Mouse (Mus musculus) kidney, postnatal 0 days (tissue): ENCODE data around the gene Ubiad1. TPM values are rescaled to one million over a fixed set of nuclear protein-coding genes. Genes with fewer than 3 reads are reported as not detected.

Experiments
- ATAC-seq: fragments of 200-750 bp; cut with Nextera tagmentation; replicated peaks from 2 replicates; pipeline ENCODE4 v1.8.0; 2017; ENCODE audit warnings: low read depth, moderate number of reproducible peaks, moderate TSS enrichment, moderate library complexity; ENCODE audit not compliant: low FRiP score
- DNase-seq: peaks from one replicate; pipeline ENCODE4 v3.0.0-alpha.2; 2016; ENCODE audit warnings: low spot score
- H3K27ac ChIP-seq: fragments of 300-500 bp; sonication (generic); 2 replicates; pipeline ENCODE4 v1.5.1; 2014; ENCODE audit warnings: mild to moderate bottlenecking
- H3K27me3 ChIP-seq: fragments of 300-500 bp; sonication (generic); 2 replicates; pipeline ENCODE4 v1.6.1; 2014; ENCODE audit warnings: low read length, mixed read lengths; ENCODE audit not compliant: insufficient read depth
- H3K36me3 ChIP-seq: fragments of 300-500 bp; sonication (generic); 2 replicates; pipeline ENCODE4 v1.6.1; 2014; ENCODE audit warnings: low read length, mixed read lengths; ENCODE audit not compliant: insufficient read depth
- H3K4me1 ChIP-seq: fragments of 300-500 bp; sonication (generic); replicated peaks from 2 replicates; pipeline ENCODE4 v1.6.1; 2014; ENCODE audit warnings: antibody characterized with exemption, low read length, mixed read lengths; ENCODE audit not compliant: insufficient read depth
- H3K4me2 ChIP-seq: fragments of 300-500 bp; sonication (generic); 2 replicates; pipeline ENCODE4 v1.6.1; 2014; ENCODE audit warnings: mild to moderate bottlenecking, low read length, moderate library complexity, mixed read lengths
- H3K4me3 ChIP-seq: fragments of 300-500 bp; sonication (generic); replicated peaks from 2 replicates; pipeline ENCODE4 v1.5.1; 2014; ENCODE audit warnings: low read depth, low read length
- H3K9ac ChIP-seq: fragments of 300-500 bp; sonication (generic); 2 replicates; pipeline ENCODE4 v1.6.1; 2014; ENCODE audit warnings: low read depth, low read length
- H3K9me3 ChIP-seq: fragments of 300-500 bp; sonication (generic); replicated peaks from 2 replicates; pipeline ENCODE4 v1.6.1; 2016; ENCODE audit warnings: low read length, inconsistent platforms, mixed read lengths
- CTCF ChIP-seq: IDR thresholded peaks from 2 replicates; pipeline ENCODE4 v1.5.1; 2016; ENCODE audit warnings: antibody characterized with exemption, low read depth, mild to moderate bottlenecking, moderate library complexity
- WGBS: fragments of 180-500 bp; shearing (Covaris S2); extraction: QIAGEN DNeasy Blood & Tissue Kit; methylation state at CpG from one replicate; pipeline ENCODE4 v1.1.7; 2014; 5-methylcytosine and 5-hydroxymethylcytosine counted together
- polyA plus RNA-seq: library from polyadenylated mRNA; unstranded; fragments of >200 nt; fragmentation: Nextera tagmentation; extraction: Ambion mirVana; gene quantifications from 2 replicates; pipeline ENCODE4 v1.2.1, GENCODE M21; 2015

The Ubiad1 gene
- polyA plus RNA-seq, 1 experiment from 2014 or later = 23.3 TPM

DNA sequence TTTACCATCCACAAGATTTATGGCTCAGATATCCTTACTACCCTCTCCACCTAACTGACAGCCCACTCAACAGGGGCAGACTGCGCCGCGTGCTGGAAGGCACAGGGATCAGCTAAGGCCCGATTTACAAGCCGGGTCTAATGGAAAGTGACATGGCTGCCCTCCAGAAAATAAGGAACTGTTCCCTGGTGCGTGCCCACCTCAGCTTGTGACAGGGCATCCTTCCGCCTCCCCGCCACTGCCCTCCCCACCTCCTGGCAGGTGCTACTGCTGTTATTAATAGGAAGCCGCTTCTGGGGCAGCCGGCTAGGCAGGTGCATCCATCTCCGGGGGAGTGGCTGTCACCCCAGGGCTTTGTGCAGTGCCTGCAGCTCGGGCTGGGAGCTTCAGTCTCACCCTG lies 41.2 kb downstream of the Ubiad1 start:
- H3K27ac ChIP-seq = no peak overlapping the region
- WGBS = 4% methylated on average over 12 of the region's 12 CpGs
- peaks cover 16% of the 10 kb centered on the region for H3K27me3 ChIP-seq
- no peak overlapping the region for H3K4me3 ChIP-seq
- H3K9me3 ChIP-seq = no peaks in the 10 kb centered on the region
- H3K4me2 ChIP-seq = no peak overlapping the region
- no peak for ATAC-seq
- H3K9ac ChIP-seq = no peak overlapping the region
- H3K36me3 ChIP-seq = no peaks in the 10 kb centered on the region
- no peak for TF ChIP-seq CTCF
- DNase-seq = no peak
- H3K4me1 ChIP-seq = peaks cover 9% of the 10 kb centered on the region

- H3K9ac ChIP-seq = no peak overlapping the region
- no peak overlapping the region for H3K4me3 ChIP-seq
- H3K27me3 ChIP-seq = 0 out of 2 replicates have a peak, but pooled peaks cover 4% of the 10 kb centered on the region
- peak; percentile 65 for TF ChIP-seq CTCF
- 27% methylated on average over 9 of the region's 9 CpGs for WGBS
- H3K36me3 ChIP-seq = no peaks in the 10 kb centered on the region
- no peak overlapping the region for H3K4me2 ChIP-seq
- H3K9me3 ChIP-seq = no peaks in the 10 kb centered on the region
- DNase-seq (peak; percentile 80), ATAC-seq (peak; percentile 70)
- H3K4me1 ChIP-seq = peaks cover 9% of the 10 kb centered on the region
- H3K27ac ChIP-seq = no peak overlapping the region
Measured at GRCm38 (mm10) chr4:148399437-148400094, 45.0 kb downstream of the Ubiad1 start.

DNA sequence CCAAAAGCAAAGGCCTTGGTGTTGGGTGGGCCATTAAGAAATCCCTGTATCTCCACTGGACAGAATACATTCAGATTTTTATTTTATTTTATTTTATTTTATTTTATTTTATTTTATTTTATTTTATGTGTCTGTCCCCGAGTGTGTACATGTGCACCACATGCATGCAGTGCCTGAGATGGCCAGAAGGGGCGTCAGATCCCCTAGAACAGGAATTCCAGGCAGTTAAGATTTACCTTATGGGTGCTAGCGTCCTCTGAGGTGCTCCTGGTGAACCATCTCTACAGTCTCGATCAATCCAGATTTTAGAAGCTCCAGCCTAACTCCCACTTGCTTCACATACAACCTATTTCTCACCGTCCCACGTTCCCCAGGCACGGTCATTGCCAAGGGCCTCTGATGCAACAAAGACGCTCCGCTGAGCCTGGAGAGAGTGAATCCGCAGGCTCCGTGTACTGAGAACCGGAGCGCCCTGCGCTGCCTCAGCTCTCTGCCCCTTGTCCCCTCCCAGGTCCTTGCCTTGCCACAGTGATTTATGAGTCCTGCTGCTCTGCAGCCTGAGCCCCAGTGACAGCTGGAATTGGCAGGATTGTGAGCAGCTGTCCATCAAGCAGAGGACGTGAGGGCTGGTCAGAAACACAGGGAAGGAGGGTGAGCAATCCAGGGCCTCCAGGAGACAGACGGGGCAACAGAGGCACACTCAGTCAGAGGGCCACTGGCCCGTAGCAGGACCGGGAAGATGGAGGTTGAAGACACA lies 46.9 kb downstream of the Ubiad1 start:
- WGBS = 43% methylated on average over 18 of the region's 18 CpGs
- Histone ChIP-seq H3K4me1 (0 out of 2 replicates have a peak, but pooled peaks cover 2% of the 10 kb centered on the region), H3K4me3 (no peak overlapping the region), H3K9me3 (no peaks in the 10 kb centered on the region), H3K4me2 (no peak overlapping the region), H3K9ac (no peak overlapping the region), H3K27me3 (no peaks in the 10 kb centered on the region), H3K27ac (no peak overlapping the region), H3K36me3 (no peaks in the 10 kb centered on the region)
- ATAC-seq = no peak
- peak; percentile 21 for DNase-seq
- TF ChIP-seq CTCF = peak; percentile 20; the same call in 1 of the 2 replicates

GRCm38 (mm10) chr4:148397113-148397512 lies 47.5 kb downstream of the Ubiad1 start:
- no peaks in the 10 kb centered on the region for H3K36me3 ChIP-seq
- 0 out of 2 replicates have a peak, but pooled peaks cover 2% of the 10 kb centered on the region for H3K4me1 ChIP-seq
- H3K27ac ChIP-seq = no peak overlapping the region
- DNase-seq = no peak
- H3K9ac ChIP-seq = no peak overlapping the region
- TF ChIP-seq CTCF = no peak
- H3K27me3 ChIP-seq = no peaks in the 10 kb centered on the region
- 81% methylated on average over 4 of the region's 4 CpGs for WGBS
- H3K4me2 ChIP-seq = no peak overlapping the region
- H3K9me3 ChIP-seq = no peaks in the 10 kb centered on the region
- no peak overlapping the region for H3K4me3 ChIP-seq
- ATAC-seq = no peak

DNA sequence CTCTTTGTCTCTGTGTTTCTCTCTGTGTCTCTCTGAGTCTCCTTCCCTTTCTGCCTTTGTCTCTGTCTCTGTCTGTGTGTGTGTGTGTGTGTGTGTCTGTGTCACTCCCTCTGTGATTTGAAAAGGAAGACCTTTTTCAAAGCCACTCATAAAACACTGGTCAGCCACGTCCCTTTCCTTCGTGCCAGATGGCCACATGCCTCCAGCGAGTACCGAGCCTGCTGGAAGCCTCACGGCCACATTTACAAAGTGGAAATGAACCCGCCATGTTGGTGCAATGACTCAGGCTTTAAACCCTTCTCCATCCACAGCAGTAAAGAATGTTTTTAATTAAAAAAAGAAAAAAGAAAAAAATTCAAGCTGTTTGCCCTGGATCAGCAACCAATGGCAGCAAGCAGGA lies 48.7 kb downstream of the Ubiad1 start:
- DNase-seq = no peak
- WGBS = 47% methylated on average over 6 of the region's 6 CpGs
- Histone ChIP-seq H3K27ac (no peak overlapping the region), H3K9me3 (no peaks in the 10 kb centered on the region), H3K4me2 (no peak overlapping the region), H3K9ac (no peak overlapping the region), H3K4me1 (0 out of 2 replicates have a peak, but pooled peaks cover 2% of the 10 kb centered on the region), H3K4me3 (no peak overlapping the region), H3K27me3 (no peaks in the 10 kb centered on the region), H3K36me3 (no peaks in the 10 kb centered on the region)
- ATAC-seq = no peak
- TF ChIP-seq CTCF = no peak

DNA sequence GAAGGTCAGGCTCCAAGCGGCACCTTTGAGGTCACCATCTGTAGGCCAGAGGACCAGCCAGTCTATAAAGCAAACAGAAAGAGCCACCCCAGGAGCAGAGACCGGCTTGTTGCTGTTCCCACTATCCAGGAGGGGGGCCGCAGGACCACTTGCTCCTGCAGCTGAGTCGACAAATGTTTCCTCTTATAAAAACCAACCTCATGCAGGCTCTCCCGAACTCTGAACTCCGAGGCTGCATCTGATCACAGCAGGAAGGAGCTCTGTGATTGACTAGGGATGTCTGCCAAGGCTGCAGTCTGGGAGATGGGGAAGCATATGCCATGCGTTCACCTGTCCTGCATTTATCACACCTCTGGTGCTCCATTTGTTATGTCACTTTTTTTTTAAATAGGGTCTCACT lies 49.4 kb downstream of the Ubiad1 start:
- Histone ChIP-seq H3K4me3 (no peak overlapping the region), H3K4me2 (no peak overlapping the region), H3K9me3 (no peaks in the 10 kb centered on the region), H3K27ac (no peak overlapping the region), H3K9ac (no peak overlapping the region), H3K36me3 (no peaks in the 10 kb centered on the region), H3K27me3 (no peaks in the 10 kb centered on the region), H3K4me1 (0 out of 2 replicates have a peak, but pooled peaks cover 2% of the 10 kb centered on the region)
- WGBS = 53% methylated on average over 7 of the region's 7 CpGs
- no peak for DNase-seq
- no peak for ATAC-seq
- no peak for TF ChIP-seq CTCF
